Comparison of ENCODE assay signal across 10 mouse cellular contexts in the genomic region with DNA sequence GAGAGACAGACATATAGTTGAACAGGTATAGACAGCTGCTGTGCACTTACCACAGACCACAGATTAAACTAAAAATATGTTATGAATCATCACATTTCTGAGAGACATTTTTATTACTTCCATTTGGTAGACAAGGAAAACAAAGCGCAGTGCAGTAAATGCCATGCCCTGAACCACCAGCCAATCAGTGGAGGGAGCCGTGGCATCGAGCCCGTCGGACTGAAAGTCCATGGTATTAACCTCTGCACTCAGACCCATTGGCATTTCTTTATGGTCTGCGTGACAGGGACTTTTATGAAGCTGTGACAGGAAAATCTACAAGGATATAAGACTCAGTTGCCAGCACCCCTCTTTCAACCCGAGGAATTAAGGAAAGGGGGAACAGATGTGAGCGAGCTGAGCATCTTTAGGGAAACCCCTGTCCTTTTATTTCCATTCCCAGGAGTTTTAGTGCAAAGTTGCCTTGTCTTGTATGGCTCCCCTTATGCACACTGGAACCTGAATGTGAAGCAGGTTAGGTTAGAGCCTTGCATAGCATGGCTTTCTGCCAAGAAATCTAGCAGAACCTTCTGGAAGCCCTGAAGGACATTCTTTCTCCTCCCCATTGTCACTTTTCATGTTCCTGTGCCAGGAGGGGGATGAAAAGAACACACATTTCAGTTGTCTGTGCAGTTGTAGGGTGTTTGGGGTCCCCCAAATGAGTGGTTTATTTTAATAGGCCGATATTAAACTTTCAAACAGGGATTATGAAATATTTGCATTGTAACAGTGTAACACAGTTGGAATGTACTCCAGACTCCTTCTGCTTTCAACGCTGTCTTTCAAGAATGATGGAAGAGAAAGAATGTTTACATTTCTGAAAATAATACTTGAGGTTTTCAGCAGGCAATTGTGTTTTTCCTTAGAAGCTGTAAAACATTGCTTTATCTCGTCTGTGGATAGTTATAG.
DNase-seq lines count a peak whose midpoint lies in the region; ATAC-seq and TF ChIP-seq lines count a peak whose summit lies in the region.
"Had no signal": no experiment of that assay in that cellular context is flagged by ENCODE, and none has a peak within 500 bp of the region (broad histone marks: within the 10 kb centered on the region; RNA-seq: fewer than 3 reads in every experiment).

No protein-coding gene starts in this region.

- no peak for TF ChIP-seq POLR2A in kidney, adult 2 months (IDR thresholded peaks at IDR 0.05; ENCODE audit: low read depth, low read length)

- H3K27ac ChIP-seq in kidney, adult 2 months (ENCODE audit: insufficient read depth, low read depth, low read length): no peak overlapping the region
- no peak overlapping the region for H3K27ac ChIP-seq in kidney, embryonic 16.5 days (ENCODE audit: low read length)
- peak overlapping the region; percentile 67 for H3K27ac ChIP-seq in lung, embryonic 14.5 days (ENCODE audit: low read depth)
- H3K27ac ChIP-seq in midbrain, embryonic 14.5 days (replicated peaks; ENCODE audit: low read depth, low read length): no peak overlapping the region
- H3K27ac ChIP-seq: forebrain, embryonic 15.5 days; hindbrain, embryonic 12.5 days had no signal

- no peak overlapping the region for H3ac ChIP-seq in C2C12 (ENCODE audit: control insufficient read depth, insufficient read length, low read depth)

- no peaks in the 10 kb centered on the region for H3K9me3 ChIP-seq in kidney, embryonic 16.5 days (ENCODE audit: low read length)
- H3K9me3 ChIP-seq in lung, embryonic 14.5 days (ENCODE audit: low read depth, low read length): no peaks in the 10 kb centered on the region
- H3K9me3 ChIP-seq in midbrain, embryonic 14.5 days (ENCODE audit: control insufficient read depth, low read length): no peaks in the 10 kb centered on the region
- H3K9me3 ChIP-seq: forebrain, embryonic 15.5 days; hindbrain, embryonic 12.5 days had no signal

- no peak for TF ChIP-seq CTCF in kidney, adult 2 months (conservative IDR thresholded peaks at IDR 0.05; ENCODE audit: insufficient read depth, insufficient read length, low read depth, low read length)
- no peak for TF ChIP-seq CTCF in C2C12 (IDR thresholded peaks at IDR 0.05; ENCODE audit: control insufficient read depth, insufficient read depth, insufficient read length)
- no peak for TF ChIP-seq CTCF in lung, embryonic 14.5 days (IDR thresholded peaks at IDR 0.05; ENCODE audit: low read depth)

- 55% methylated on average over 11 of the region's 11 CpGs for WGBS in kidney, adult 2 months
- 61% methylated on average over 11 of the region's 11 CpGs for WGBS in kidney, embryonic 16.5 days
- 44% methylated on average over 11 of the region's 11 CpGs for WGBS in lung, embryonic 14.5 days
- 86% methylated on average over 11 of the region's 11 CpGs for WGBS in midbrain, embryonic 14.5 days

- no peak overlapping the region for H3K4me2 ChIP-seq in kidney, embryonic 16.5 days (replicated peaks; ENCODE audit: low read depth, low read length)
- H3K4me2 ChIP-seq in lung, embryonic 14.5 days: no peak overlapping the region
- H3K4me2 ChIP-seq in midbrain, embryonic 14.5 days (ENCODE audit: low read length): no peak overlapping the region
- H3K4me2 ChIP-seq: forebrain, embryonic 15.5 days; hindbrain, embryonic 12.5 days had no signal

- no peak overlapping the region for H3K4me3 ChIP-seq in kidney, adult 2 months (ENCODE audit: insufficient read depth, low read depth, low read length)
- H3K4me3 ChIP-seq in kidney, embryonic 16.5 days (ENCODE audit: low read length): no peak overlapping the region
- H3K4me3 ChIP-seq in C2C12 (ENCODE audit: insufficient read depth, poor library complexity, severe bottlenecking): no peak overlapping the region
- no peak overlapping the region for H3K4me3 ChIP-seq in lung, embryonic 14.5 days (ENCODE audit: low read depth, low read length)
- no peak overlapping the region for H3K4me3 ChIP-seq in midbrain, embryonic 14.5 days (replicated peaks; ENCODE audit: low read depth, low read length)
- H3K4me3 ChIP-seq: forebrain, embryonic 15.5 days; hindbrain, embryonic 12.5 days had no signal

- H3K36me3 ChIP-seq in kidney, adult 2 months (ENCODE audit: control insufficient read depth, insufficient read depth, low read length): no peaks in the 10 kb centered on the region
- H3K36me3 ChIP-seq in kidney, embryonic 16.5 days (ENCODE audit: insufficient read depth, low read length): no peaks in the 10 kb centered on the region
- H3K36me3 ChIP-seq in C2C12 (ENCODE audit: control insufficient read depth, insufficient read depth): peaks cover 30% of the 10 kb centered on the region
- no peaks in the 10 kb centered on the region for H3K36me3 ChIP-seq in lung, embryonic 14.5 days (ENCODE audit: insufficient read depth)
- H3K36me3 ChIP-seq in midbrain, embryonic 14.5 days (ENCODE audit: control insufficient read depth, insufficient read depth, low read length): no peaks in the 10 kb centered on the region
- H3K36me3 ChIP-seq: forebrain, embryonic 15.5 days; hindbrain, embryonic 12.5 days had no signal

- peak; percentile 20 for DNase-seq in kidney, adult 2 months
- peak; percentile 17 to 40 for DNase-seq in cerebellum, postnatal 36 days
- peak; percentile 81 for DNase-seq in lung, embryonic 14.5 days
- DNase-seq in layer of hippocampus, postnatal 36 days: no peak
- DNase-seq in midbrain, embryonic 14.5 days: no peak

- H3K9ac ChIP-seq in kidney, embryonic 16.5 days (replicated peaks; ENCODE audit: low read length): no peak overlapping the region
- no peak overlapping the region for H3K9ac ChIP-seq in lung, embryonic 14.5 days
- H3K9ac ChIP-seq in midbrain, embryonic 14.5 days (replicated peaks; ENCODE audit: low read length): no peak overlapping the region
- H3K9ac ChIP-seq: forebrain, embryonic 15.5 days; hindbrain, embryonic 12.5 days had no signal

- H3K79me2 ChIP-seq in C2C12 (ENCODE audit: control insufficient read depth, insufficient read depth): peaks cover 50% of the 10 kb centered on the region

- H3K27me3 ChIP-seq in kidney, adult 2 months (replicated peaks; ENCODE audit: control insufficient read depth, insufficient read depth, low read length): no peaks in the 10 kb centered on the region
- H3K27me3 ChIP-seq in kidney, embryonic 16.5 days (ENCODE audit: insufficient read depth, low read length): peaks cover 5% of the 10 kb centered on the region; the same call in 1 of the 2 replicates
- no peaks in the 10 kb centered on the region for H3K27me3 ChIP-seq in C2C12 (ENCODE audit: control insufficient read depth, insufficient read depth, insufficient read length)
- no peaks in the 10 kb centered on the region for H3K27me3 ChIP-seq in lung, embryonic 14.5 days (ENCODE audit: insufficient read depth, low read length)
- H3K27me3 ChIP-seq in midbrain, embryonic 14.5 days (ENCODE audit: control insufficient read depth, insufficient read depth, low read length): no peaks in the 10 kb centered on the region
- H3K27me3 ChIP-seq: forebrain, embryonic 15.5 days; hindbrain, embryonic 12.5 days had no signal

- H3K79me3 ChIP-seq in C2C12 (ENCODE audit: low read depth): peaks cover 19% of the 10 kb centered on the region

- H3K4me1 ChIP-seq in kidney, adult 2 months (ENCODE audit: control insufficient read depth, insufficient read depth, low read length): no peaks in the 10 kb centered on the region
- peaks cover 23% of the 10 kb centered on the region for H3K4me1 ChIP-seq in kidney, embryonic 16.5 days (ENCODE audit: insufficient read depth, low read length)
- peaks cover 22% of the 10 kb centered on the region; the same call in 1 of the 2 replicates for H3K4me1 ChIP-seq in lung, embryonic 14.5 days (ENCODE audit: insufficient read depth)
- peaks cover 10% of the 10 kb centered on the region; the same call in 1 of the 2 replicates for H3K4me1 ChIP-seq in midbrain, embryonic 14.5 days (ENCODE audit: control insufficient read depth, insufficient read depth, low read length)

- no peak for ATAC-seq in kidney, embryonic 16.5 days (ENCODE audit: low FRiP score, low TSS enrichment)
- ATAC-seq in lung, embryonic 14.5 days (ENCODE audit: insufficient read depth): peak; percentile 81
- no peak for ATAC-seq in granulocyte monocyte progenitor cell, adult 5-6 weeks (replicated peaks; ENCODE audit: poor library complexity, severe bottlenecking)
- no peak for ATAC-seq in midbrain, embryonic 14.5 days (ENCODE audit: low FRiP score, low TSS enrichment)
- ATAC-seq: forebrain, embryonic 15.5 days had no signal

TF ChIP-seq in C2C12, 6 proteins besides CTCF, POLR2A, EP300 and RAD21:
- TF ChIP-seq MAX (IDR thresholded peaks at IDR 0.05) (peak; percentile 28), MYOG (IDR thresholded peaks at IDR 0.05; ENCODE audit: control insufficient read depth, extremely low read depth, insufficient read length) (no peak), CEBPB (IDR thresholded peaks at IDR 0.05; ENCODE audit: low read depth) (peak; percentile 71), FOSL1 (IDR thresholded peaks at IDR 0.05; ENCODE audit: insufficient read depth, low read length, poor library complexity, severe bottlenecking) (peak; percentile 66), USF1 (IDR thresholded peaks at IDR 0.05; ENCODE audit: low read depth) (peak; percentile 10), MYOD1 (IDR thresholded peaks at IDR 0.05; ENCODE audit: control insufficient read depth, insufficient read length, low read depth) (peak; percentile 79)

Comparison
In these comparisons a context has a peak if more than half of its experiments do, and no peak if none do; other contexts are left out.
1. DNase-seq: peak in kidney, adult 2 months (single experiment), cerebellum, postnatal 36 days (2 of 2) and lung, embryonic 14.5 days (single experiment); none in layer of hippocampus, postnatal 36 days (0 of 2) and midbrain, embryonic 14.5 days (single experiment).